Mouse (Mus musculus) frontal cortex, postnatal 10 days (tissue): ENCODE results near the gene Ttc26.
"Not testable (repeated sequence)": the region's sequence is repeated elsewhere in the genome, so short reads cannot be mapped to it uniquely, and the experiment has no call there.

ENCODE experiments used
- DNase-seq, 2 experiments: peaks; one replicate each; pipeline ENCODE4 v3.0.0; 2022; ENCODE audit warnings: low spot score in 2 of 2, mixed read lengths in 1 of 2

Gene Ttc26

GRCm38 (mm10) chr6:38456425-38456824 lies 75.2 kb downstream of the Ttc26 start:
- not testable (repeated sequence) for DNase-seq

GRCm38 (mm10) chr6:38458075-38458474 lies 76.8 kb downstream of the Ttc26 start:
- no peak for DNase-seq

- DNase-seq = no peak
These were observed 88.3 kb downstream of the Ttc26 start for GRCm38 (mm10) chr6:38469591-38469990.
